Mouse (Mus musculus): ENCODE results near the gene Ttll6. TPM values are rescaled to one million over a fixed set of nuclear protein-coding genes. Genes with fewer than 3 reads are reported as not detected.
"Not testable (repeated sequence)": the region's sequence is repeated elsewhere in the genome, so short reads cannot be mapped to it uniquely, and the experiment has no call there.

Gene Ttll6
- not detected in 2 replicates for polyA plus RNA-seq (2016; fragmentation: Nextera tagmentation; extraction: Ambion mirVana)

DNA sequence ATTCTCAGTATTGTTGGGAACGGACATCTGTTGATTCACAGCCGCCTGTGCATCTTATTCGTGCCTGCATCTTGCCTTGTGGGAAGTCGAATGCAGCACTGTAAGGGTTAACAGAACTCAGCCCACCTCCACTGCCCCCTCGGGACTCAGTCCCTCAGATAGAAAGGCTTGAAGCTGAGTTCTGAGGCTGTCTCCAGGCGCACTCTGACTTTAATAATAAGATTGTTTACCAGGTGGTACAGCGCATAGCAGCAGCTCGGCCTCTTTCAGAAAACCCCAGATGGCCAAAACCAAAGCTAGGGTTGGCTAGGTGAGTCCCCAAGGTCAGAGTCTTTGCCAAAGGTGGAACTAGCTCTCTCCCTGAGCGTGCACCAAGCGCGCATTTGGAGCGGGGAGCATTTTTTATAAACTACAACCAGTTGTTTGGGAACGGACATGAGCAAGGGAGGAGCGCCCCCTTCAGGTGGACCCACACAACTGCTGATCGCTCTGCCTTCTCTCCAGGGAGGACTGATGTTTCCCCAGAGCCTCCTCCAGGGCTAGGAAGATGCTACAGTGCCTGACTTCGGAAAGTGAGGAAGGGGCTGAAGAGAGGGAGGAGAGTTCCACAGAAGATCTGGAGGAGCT is at the start of gene Ttll6:
Gene Ttll6 (plus strand): TSS at position 548 of the 627 bp plus-strand sequence.
- no peak within 1 kb of the TSS; the same call in 1 of the 2 replicates for H3K4me3 ChIP-seq (replicated peaks)
- peak within 1 kb of the TSS; percentile 46 for H3K4me2 ChIP-seq
- no peak within 1 kb of the TSS for H3K27ac ChIP-seq
- ATAC-seq (ENCODE audit: insufficient number of reproducible peaks, insufficient read depth, low FRiP score, low TSS enrichment, low read depth): no peak
- WGBS: 20% methylated on average over 16 of the region's 16 CpGs
- no peaks in the 10 kb centered on the region for H3K36me3 ChIP-seq
- peaks cover 12% of the 10 kb centered on the region for H3K4me1 ChIP-seq (replicated peaks)
- H3K9me3 ChIP-seq: no peaks in the 10 kb centered on the region
- no peak within 1 kb of the TSS for H3K9ac ChIP-seq (replicated peaks)
- peaks cover 24% of the 10 kb centered on the region for H3K27me3 ChIP-seq

DNA sequence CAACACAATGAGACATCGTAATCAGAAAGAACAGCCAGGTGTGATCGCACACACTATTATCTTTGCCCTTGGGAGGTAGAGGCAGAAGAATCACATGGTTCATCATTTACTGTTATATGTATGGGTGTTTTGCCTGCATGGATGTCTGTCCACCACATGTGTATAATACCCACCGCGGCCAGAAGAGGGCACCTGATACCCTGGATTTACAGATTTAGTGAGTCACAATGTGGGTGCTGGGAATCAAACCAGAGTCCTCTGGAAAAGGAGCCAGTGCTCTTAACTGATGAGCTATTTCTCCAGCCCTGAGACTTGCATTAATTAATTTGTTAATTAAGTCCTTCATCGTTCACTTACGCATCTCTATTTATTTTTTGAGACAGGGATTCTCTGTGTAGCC is 45.6 kb upstream of the Ttll6 start:
- Histone ChIP-seq H3K27me3 (peaks cover 3% of the 10 kb centered on the region; the same call in 1 of the 2 replicates), H3K36me3 (no peaks in the 10 kb centered on the region), H3K9me3 (peaks cover 6% of the 10 kb centered on the region; the same call in 1 of the 2 replicates), H3K9ac (replicated peaks) (no peak overlapping the region), H3K27ac (no peak overlapping the region), H3K4me2 (no peak overlapping the region), H3K4me3 (replicated peaks) (no peak overlapping the region), H3K4me1 (replicated peaks) (no peaks in the 10 kb centered on the region)
- 87% methylated on average over 6 of the region's 6 CpGs for WGBS
- ATAC-seq (ENCODE audit: insufficient number of reproducible peaks, insufficient read depth, low FRiP score, low TSS enrichment, low read depth): no peak

DNA sequence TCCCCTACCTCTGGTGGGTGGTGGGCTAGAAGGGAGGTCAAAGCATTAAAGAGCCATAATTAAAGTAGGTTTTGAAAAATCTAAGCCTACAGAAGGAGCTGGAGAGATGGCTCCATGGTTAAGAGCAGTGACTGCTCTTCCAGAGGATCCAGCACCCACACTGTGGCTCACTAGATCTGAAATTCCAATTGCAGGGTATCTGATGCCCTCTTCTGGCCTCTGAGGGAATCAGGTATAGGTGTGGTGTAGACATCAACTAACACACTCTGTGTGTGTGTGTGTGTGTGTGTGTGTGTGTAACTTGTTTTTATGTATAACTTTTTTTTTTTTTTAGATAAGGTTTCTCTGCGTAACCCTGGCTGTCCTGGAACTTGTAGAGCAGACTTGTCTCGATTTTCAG is 42.5 kb upstream of the Ttll6 start:
- Histone ChIP-seq H3K27ac (no peak overlapping the region), H3K4me1 (replicated peaks) (no peaks in the 10 kb centered on the region), H3K4me3 (replicated peaks) (no peak overlapping the region), H3K4me2 (no peak overlapping the region), H3K9me3 (peaks cover 6% of the 10 kb centered on the region; the same call in 1 of the 2 replicates), H3K9ac (replicated peaks) (no peak overlapping the region), H3K36me3 (no peaks in the 10 kb centered on the region), H3K27me3 (0 out of 2 replicates have a peak, but pooled peaks cover 4% of the 10 kb centered on the region)
- ATAC-seq (ENCODE audit: insufficient number of reproducible peaks, insufficient read depth, low FRiP score, low TSS enrichment, low read depth): no peak
- WGBS: 56% methylated on average over 2 of the region's 2 CpGs

DNA sequence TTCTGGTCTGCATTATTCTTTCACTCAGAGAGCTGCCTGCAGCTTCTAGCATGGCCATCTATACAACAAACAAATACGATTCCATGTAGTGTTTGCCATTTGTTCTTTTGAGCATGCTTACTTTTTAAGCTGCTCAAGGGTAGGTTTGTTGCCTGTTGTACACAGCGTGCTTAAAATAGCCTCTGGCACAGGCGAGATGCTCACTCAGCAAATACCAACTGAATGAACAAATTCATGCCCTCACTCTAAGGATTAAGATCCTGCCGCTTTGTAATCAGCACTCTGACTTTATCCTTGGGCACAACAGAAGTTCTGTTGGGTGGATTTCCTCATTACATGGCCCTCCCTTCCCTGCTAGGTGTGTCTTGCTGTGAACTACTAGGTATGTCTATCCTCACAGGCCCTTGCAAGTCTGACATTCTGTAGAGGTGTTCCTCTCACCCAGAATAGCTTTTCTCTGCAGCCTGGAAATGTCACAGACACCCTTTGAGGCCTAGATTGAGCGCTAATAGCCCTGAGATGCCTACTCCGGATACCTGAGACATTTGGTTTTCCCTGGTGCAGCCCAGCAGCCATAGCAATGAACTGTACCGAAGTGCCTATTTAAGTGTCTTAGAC is 40.8 kb upstream of the Ttll6 start:
- H3K9me3 ChIP-seq: peaks cover 6% of the 10 kb centered on the region; the same call in 1 of the 2 replicates
- WGBS: 46% methylated on average over 7 of the region's 7 CpGs
- H3K4me3 ChIP-seq (replicated peaks): no peak overlapping the region
- H3K27me3 ChIP-seq: 0 out of 2 replicates have a peak, but pooled peaks cover 4% of the 10 kb centered on the region
- H3K9ac ChIP-seq (replicated peaks): no peak overlapping the region
- no peaks in the 10 kb centered on the region for H3K36me3 ChIP-seq
- H3K27ac ChIP-seq: no peak overlapping the region
- no peak for ATAC-seq (ENCODE audit: insufficient number of reproducible peaks, insufficient read depth, low FRiP score, low TSS enrichment, low read depth)
- H3K4me2 ChIP-seq: no peak overlapping the region
- no peaks in the 10 kb centered on the region for H3K4me1 ChIP-seq (replicated peaks)

DNA sequence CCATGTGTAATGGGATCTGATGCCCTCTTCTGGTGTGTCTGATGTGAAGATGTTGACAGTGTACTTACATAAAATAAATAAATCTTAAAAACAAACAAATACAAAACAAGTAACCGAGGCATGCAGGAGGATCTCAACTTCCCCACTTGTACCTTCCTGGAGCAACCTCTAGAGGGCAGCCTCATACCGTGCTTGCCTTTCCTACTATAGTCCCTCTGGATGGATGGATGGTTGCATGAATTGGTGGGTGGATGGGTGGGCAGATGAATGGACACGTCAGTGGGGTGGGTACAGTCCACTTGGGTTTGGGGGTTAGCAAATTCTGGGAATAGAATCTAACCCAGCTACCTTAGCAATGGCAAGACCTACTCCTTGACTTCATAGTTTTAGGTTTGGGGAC is 40.2 kb upstream of the Ttll6 start:
- Histone ChIP-seq H3K9me3 (0 out of 2 replicates have a peak, but pooled peaks cover under 1% of the 10 kb centered on the region), H3K27me3 (0 out of 2 replicates have a peak, but pooled peaks cover 4% of the 10 kb centered on the region), H3K4me2 (no peak overlapping the region), H3K4me1 (replicated peaks) (no peaks in the 10 kb centered on the region), H3K27ac (no peak overlapping the region), H3K9ac (replicated peaks) (no peak overlapping the region), H3K36me3 (no peaks in the 10 kb centered on the region), H3K4me3 (replicated peaks) (no peak overlapping the region)
- 13% methylated on average over 3 of the region's 3 CpGs for WGBS
- no peak for ATAC-seq (ENCODE audit: insufficient number of reproducible peaks, insufficient read depth, low FRiP score, low TSS enrichment, low read depth)

DNA sequence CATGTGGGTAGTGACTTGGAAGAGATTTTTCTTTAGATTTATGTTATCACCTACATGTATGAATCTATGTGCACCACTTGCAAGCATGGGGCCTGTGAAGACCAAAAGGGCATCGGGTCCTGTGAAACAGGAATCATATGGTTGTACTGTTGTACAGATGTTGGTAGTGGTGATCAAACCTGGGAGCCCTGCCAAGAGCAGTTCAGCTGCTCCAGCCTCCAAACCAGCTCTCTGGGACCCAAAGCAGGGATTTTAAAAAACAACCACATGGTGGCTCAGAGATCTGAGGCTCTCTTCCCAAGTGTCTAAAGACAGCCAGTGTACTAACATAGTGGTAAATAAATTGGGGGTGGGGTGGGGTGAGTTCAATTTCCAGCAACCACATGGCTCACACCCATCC is 25.2 kb upstream of the Ttll6 start:
- H3K9me3 ChIP-seq: no peaks in the 10 kb centered on the region
- no peak overlapping the region for H3K4me3 ChIP-seq (replicated peaks)
- H3K27me3 ChIP-seq: peaks cover 3% of the 10 kb centered on the region
- H3K9ac ChIP-seq (replicated peaks): no peak overlapping the region
- no peak overlapping the region for H3K27ac ChIP-seq
- no peak overlapping the region for H3K4me2 ChIP-seq
- 81% methylated on average over 1 of the region's 1 CpGs for WGBS
- H3K4me1 ChIP-seq (replicated peaks): no peaks in the 10 kb centered on the region
- ATAC-seq (ENCODE audit: insufficient number of reproducible peaks, insufficient read depth, low FRiP score, low TSS enrichment, low read depth): no peak
- H3K36me3 ChIP-seq: no peaks in the 10 kb centered on the region

DNA sequence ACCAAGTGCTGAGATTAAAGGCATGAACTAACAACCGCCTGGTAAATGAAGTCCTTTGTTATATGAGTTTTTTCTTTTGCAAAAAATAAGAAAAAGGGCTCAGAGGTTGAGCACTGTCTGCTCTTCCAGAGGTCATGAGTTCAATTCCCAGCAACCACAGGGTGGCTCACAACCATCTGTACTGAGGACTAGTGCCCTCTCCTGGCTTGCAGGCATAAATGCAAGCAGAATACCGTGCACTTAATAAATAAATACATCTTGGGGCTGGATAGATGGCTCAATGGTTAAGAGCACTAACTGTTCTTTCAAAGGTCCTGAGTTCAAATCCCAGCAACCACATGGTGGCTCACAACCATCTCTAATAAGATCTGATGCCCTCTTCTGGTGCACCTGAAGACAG is 22.6 kb upstream of the Ttll6 start:
- not testable (repeated sequence) for H3K27ac ChIP-seq; H3K4me3 ChIP-seq (replicated peaks); H3K36me3 ChIP-seq; ATAC-seq (ENCODE audit: insufficient number of reproducible peaks, insufficient read depth, low FRiP score, low TSS enrichment, low read depth); H3K4me2 ChIP-seq; H3K27me3 ChIP-seq; H3K9me3 ChIP-seq; H3K9ac ChIP-seq (replicated peaks); H3K4me1 ChIP-seq (replicated peaks)
- 53% methylated on average over 2 of the region's 2 CpGs for WGBS

DNA sequence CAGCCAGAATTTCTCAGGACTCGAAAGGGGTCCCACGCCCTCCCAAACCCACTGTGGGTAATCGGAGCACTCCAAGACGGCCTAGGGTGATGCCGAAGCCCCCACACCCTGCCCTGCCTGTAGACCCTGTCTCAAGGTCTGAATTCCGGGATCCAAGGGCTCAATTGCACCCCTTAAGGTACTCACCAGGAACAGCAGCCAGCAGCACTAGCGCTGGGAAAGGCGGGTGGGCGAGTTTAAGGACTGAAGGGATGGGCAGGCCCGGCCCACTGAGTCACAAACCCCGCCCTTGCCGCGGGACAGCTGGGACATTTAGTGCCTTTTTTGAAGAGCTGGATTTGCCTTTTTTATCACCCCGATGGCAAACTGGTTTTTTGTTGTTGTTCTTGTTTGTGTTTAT is 21.8 kb upstream of the Ttll6 start, which contains the start of gene Calcoco2:
Gene Calcoco2 (minus strand): TSS at position 214 of the 400 bp plus-strand sequence.
- Histone ChIP-seq H3K27me3 (peaks cover 3% of the 10 kb centered on the region), H3K9ac (replicated peaks) (no peak within 1 kb of the TSS)
- ATAC-seq (ENCODE audit: insufficient number of reproducible peaks, insufficient read depth, low FRiP score, low TSS enrichment, low read depth): no peak

DNA sequence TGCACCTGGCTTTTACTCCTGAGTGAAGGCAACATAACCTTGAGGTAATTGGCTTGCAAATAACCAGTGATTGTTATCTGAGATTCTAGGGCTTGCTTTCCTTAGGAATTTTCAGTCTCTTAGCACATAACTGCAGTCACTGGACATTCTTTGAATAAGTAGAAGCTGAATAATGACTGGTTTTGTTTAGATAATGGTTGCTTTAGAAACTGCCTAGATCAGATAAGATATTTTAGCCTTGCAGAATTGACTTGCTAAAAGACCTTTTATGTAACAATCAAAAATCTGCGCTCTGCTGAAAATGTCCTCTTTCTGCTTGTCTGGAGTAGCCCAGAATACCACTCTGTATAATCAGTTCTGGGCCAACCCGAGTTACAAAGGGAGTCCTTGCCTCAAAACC is 19.5 kb upstream of the Ttll6 start:
- Histone ChIP-seq H3K27me3 (peaks cover 3% of the 10 kb centered on the region; the same call in 1 of the 2 replicates), H3K9me3 (no peaks in the 10 kb centered on the region), H3K4me1 (replicated peaks) (no peaks in the 10 kb centered on the region), H3K4me2 (no peak overlapping the region), H3K36me3 (no peaks in the 10 kb centered on the region), H3K4me3 (replicated peaks) (no peak overlapping the region), H3K27ac (no peak overlapping the region), H3K9ac (replicated peaks) (no peak overlapping the region)
- WGBS: 66% methylated on average over 2 of the region's 2 CpGs
- no peak for ATAC-seq (ENCODE audit: insufficient number of reproducible peaks, insufficient read depth, low FRiP score, low TSS enrichment, low read depth)

More for the DNA sequence above, 21.8 kb upstream of the Ttll6 start, which contains the start of gene Calcoco2:
- WGBS: 39% methylated on average over 14 of the region's 14 CpGs
- no peak within 1 kb of the TSS for H3K27ac ChIP-seq
- no peaks in the 10 kb centered on the region for H3K9me3 ChIP-seq
- no peaks in the 10 kb centered on the region for H3K4me1 ChIP-seq (replicated peaks)
- no peaks in the 10 kb centered on the region for H3K36me3 ChIP-seq
- H3K4me3 ChIP-seq (replicated peaks): no peak within 1 kb of the TSS
- H3K4me2 ChIP-seq: no peak within 1 kb of the TSS

DNA sequence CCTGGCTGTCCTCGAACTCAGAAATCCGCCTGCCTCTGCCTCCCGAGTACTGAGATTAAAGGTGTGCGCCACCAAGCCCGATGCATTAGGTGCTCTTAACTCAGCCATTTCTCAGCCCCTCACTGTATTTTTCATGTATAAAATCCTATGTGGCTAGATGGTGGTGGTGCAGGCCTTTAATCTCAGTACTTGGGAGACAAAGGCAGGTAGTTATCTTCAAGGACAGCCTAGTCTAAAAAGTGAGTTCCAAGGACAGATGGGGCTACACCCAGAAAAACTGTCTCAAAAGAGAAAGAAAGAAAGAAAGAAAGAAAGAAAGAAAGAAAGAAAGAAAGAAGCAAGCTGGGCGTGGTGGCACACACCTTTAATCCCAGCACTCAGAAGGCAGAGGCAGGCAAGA is 18.2 kb upstream of the Ttll6 start:
- H3K9me3 ChIP-seq: no peaks in the 10 kb centered on the region
- 91% methylated on average over 6 of the region's 6 CpGs for WGBS
- no peak overlapping the region for H3K9ac ChIP-seq (replicated peaks)
- no peak overlapping the region for H3K4me3 ChIP-seq (replicated peaks)
- no peaks in the 10 kb centered on the region for H3K36me3 ChIP-seq
- peaks cover 6% of the 10 kb centered on the region; the same call in 1 of the 2 replicates for H3K27me3 ChIP-seq
- H3K4me2 ChIP-seq: no peak overlapping the region
- no peak for ATAC-seq (ENCODE audit: insufficient number of reproducible peaks, insufficient read depth, low FRiP score, low TSS enrichment, low read depth)
- no peaks in the 10 kb centered on the region for H3K4me1 ChIP-seq (replicated peaks)
- no peak overlapping the region for H3K27ac ChIP-seq

DNA sequence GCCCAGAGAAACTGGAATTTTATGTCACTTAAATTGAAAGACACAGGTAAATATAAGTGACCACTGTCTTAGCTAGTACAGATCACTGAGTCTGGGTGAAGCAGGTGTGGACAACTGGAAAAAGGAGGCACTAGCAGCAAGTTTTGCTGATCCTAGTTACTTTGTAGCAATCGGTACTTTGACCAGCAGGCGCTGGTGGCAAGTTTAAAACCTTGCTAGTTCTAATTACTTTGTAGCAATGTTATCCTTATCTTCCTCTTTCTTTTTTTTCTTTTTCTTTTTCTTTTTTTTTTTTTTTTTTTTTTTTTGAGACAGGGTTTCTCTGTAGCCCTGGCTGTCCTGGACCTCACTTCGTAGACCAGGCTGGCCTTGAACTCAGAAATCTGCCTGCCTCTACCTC is 17.5 kb upstream of the Ttll6 start:
- no peak for ATAC-seq (ENCODE audit: insufficient number of reproducible peaks, insufficient read depth, low FRiP score, low TSS enrichment, low read depth)
- Histone ChIP-seq H3K4me2 (no peak overlapping the region), H3K4me3 (replicated peaks) (no peak overlapping the region), H3K9ac (replicated peaks) (no peak overlapping the region), H3K36me3 (no peaks in the 10 kb centered on the region), H3K9me3 (no peaks in the 10 kb centered on the region), H3K27me3 (peaks cover 12% of the 10 kb centered on the region; the same call in 1 of the 2 replicates), H3K27ac (no peak overlapping the region), H3K4me1 (replicated peaks) (no peaks in the 10 kb centered on the region)
- 88% methylated on average over 3 of the region's 3 CpGs for WGBS

All from limb, embryonic 12.5 days (tissue).